Mouse (Mus musculus): ENCODE results near the gene Tmem30a.
A peak's percentile ranks its signal among the peaks of the same experiment; 100 is the strongest.

The Tmem30a gene

DNA sequence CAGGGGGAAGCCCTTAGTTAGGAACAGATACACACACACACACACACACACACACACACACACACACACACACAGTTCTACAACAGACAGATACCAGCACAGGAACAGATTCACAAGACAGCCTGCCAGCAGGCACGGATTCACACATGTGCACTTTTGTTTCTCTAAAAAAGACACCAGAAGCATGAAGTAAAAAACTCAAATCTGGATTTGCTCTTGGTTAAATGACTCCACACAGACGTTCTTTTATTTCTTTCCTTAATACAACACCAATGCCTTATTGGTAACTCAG is 7.6 kb downstream of the Tmem30a start:
- DNase-seq: peak; percentile 19

DNA sequence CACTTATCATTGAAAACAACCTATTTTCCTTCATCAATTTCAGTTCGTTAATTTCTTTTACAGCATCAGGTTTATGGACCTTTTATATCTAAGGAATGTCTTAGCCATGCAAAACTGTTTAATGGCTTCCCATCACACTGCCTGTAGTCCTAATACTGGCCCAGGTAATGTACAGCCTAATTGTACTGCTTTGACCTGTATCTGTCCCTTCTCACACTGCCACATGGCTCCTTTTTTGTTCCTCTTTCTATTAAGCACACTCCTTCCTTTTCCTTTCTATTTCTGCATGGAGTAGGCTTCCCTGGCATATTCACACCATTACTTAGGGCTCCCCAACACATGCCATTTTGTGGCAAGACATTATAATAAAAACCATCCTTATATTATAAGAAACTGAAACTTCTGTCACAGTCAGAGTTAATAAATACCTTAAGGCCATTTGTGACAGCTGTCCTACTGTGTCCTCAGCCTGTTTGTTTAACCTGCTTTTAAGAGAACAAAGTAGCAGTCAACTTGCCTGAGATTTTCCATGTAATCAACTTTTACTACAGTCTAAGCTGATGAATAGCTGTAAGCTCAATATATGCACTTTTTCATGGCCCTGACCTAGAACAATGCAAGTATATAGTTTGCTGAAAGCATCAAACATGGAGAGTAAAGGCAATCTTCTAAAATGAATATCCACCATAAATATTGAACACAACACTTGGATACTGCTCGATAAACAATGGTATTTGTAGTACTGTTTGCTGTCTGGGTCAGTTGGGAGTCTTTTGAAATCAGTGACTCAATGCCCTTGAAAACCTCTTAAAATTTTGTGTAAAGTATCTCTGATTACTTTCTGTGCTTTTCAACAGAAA is 8.1 kb downstream of the Tmem30a start:
- no peak for DNase-seq

DNA sequence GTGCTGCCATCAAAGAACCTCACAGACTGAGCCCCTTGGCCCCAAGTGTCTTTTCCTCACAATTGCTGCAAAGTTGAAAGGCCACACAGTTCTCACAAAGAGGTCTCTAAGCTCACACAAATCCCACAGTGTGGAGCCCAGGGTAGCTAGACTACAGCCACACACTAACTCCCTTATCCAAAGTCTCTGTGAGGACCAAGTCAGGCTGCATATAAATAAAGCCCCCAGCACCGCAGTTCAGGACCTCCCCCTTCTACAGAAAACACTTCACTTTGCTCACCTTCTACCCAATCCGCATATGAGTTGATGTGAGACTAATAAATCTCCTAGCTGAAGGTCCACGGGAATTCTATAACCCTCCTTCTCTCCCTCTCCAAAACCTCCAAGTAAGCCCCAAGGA is 8.9 kb downstream of the Tmem30a start:
- DNase-seq: no peak

DNA sequence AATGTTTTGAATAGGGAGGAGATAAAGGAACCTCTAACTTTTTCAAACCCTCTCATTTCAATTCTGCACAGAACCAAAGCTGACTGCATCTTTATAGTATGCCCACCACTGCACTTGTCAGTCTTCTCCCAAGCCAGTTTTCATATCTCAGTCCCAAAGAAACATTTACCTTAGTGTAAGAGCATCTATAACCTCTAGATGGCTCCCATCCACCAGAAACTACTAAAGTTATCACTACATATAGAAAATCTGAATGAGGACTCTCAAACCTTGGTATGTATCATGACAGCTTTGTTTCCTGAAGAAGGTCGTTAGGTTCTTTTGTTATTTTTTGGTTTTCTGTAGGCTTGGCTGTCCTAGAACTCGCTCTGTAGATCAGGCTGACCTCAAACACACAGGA is 14.0 kb downstream of the Tmem30a start:
- no peak for DNase-seq

DNA sequence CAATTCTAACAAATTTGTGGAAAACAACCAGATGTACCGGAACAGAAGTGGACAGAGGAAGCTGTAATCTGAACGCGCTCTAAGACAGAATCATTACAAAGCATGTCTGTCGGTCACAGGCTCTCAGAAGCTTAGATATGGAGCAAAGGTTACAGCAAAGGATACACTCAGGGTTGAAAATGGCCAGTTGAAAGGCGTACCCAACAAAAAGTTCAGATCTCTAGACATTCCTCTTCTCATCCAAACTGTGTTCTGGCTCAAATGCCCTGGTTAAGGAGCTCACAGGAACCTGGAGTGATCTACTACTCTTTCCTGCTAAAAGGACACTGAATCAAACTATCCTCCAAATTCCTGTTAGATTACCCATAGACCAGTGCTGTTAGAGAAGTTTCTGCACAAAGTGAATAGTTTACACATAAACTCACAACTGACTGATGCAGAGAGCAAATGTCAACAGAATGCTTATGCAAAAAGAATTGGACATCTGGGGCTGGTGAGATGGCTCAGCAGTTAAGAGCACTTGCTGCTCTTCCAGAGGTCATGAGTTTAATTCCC is 26.2 kb downstream of the Tmem30a start:
- no peak for DNase-seq

DNA sequence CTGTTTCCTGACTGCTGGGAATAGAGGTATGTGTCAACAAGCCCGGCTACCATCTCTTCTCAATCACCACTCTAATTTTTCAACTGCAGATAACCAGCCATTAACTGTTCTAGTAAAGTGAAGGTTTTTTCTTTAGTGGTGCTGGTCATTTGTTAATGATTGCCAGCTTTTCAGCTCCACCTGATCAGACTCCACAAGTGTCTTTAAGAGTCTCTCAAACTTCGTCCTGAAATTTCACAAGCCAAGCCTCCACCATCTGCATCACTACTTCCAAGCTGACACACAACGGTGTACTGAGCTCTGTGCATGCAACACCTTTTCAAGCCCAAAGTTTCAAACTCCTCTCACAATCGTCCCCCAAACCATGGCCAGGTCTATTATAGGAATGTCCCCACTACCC is 28.0 kb downstream of the Tmem30a start:
- peak; percentile 57 for DNase-seq

DNA sequence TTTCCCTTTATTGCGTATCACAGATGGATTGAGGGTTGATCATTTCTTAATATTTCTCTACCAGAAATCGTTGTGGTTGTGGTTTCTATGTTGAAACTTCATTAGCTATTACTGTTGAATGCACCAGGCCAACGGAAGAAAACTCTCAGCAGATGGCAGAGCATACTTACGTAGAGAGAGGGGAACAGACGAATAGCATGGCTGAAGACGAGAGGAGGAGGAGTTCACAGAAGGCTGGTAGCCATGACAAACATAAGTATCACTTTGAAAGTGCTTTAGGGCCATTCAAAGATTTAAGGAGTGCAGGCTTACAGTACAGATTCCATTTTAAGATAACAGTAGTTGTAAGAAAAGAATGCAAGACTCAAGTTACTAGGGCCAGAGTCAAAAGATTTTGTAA is 30.8 kb downstream of the Tmem30a start:
- DNase-seq: peak; percentile 71

DNA sequence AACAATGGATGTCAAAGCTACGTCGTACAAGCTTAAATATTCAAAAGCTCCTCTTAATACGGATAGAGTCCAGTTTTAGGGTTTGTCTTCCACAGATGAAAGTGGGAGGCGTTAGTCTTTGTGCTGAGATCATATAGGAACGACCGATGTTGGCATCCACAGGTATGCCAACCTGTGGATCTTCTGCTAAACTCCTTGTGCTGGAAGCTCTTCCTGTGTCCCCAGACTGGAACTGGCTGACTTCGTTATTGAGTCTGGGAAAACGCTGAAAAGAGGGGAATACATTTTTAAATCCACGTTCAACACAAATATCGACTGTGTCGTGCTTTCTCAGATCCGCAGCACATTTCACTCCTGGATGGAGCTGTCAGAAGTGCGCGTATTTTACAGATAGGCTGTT is 33.2 kb downstream of the Tmem30a start:
- DNase-seq: no peak

DNA sequence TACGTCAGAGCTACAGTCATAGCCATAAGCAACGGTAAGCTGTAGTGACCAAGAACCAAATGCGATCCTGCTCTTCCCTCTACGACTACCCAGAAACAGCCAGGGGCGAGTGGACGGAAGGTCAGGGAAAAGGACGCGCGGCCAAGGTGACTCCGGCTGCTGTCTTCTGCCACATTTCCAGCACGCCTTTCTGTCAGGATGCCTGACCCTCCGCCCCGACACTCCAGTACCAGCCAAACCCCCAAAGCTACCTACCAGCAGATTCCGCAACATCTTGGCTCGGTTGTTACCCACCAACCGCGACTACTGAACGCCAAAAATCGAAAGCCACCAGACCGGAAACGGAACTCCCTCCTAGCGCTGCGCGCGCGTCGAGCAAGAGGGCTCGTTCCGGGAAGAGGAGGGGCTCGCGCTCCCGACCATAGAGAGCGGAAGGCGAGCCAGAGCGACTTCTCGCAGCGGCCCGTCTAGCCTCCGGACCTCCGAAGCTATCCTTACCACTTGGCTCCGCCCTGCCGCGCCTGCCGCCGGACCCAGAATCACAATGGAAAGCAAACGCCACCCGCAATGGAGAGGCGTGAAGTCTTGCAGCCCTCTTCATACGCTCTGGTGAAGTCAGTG is 33.8 kb downstream of the Tmem30a start, which contains the start of gene Cox7a2:
TSS of gene Cox7a2 (minus strand) at position 494 of the 621 bp plus-strand sequence.
- peak; percentile 99 for DNase-seq

DNA sequence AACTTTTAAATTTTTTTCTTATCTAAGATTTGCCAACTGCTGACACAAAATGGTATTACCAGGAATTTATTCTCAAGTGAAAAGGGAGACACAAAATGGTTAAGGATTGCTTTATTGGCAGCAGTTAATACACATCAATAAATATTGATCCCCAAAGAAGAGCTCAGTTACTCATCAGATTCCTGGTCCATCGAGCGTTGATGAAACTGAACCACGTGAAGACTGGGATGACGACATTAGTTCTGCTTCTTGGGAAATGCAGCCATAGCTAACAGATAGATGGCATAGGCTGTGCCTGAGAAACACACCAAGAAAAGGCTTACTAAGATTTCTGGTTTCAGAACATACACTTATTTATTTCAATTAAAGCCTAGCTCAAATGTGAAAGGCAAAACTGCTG is 38.0 kb downstream of the Tmem30a start:
- DNase-seq: no peak

DNA sequence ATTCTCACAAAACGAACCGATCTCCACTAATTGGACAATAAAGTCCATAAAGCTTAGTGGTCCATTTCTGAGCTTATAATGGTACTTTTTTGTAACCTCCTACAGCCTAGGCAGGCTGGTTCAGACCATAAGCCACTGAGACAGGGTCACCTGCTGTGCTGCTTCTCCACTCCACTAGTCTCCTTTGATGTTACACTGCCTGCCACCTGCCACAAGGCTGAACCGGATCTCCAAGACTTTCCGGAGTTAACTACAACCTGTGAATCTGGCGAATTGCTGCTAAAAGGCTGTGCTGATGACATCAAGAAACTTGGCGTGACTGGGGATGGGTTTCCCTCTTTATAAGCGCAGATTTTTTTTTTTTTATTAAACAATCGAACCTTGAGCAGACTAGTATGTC is 41.5 kb downstream of the Tmem30a start:
- DNase-seq: no peak

DNA sequence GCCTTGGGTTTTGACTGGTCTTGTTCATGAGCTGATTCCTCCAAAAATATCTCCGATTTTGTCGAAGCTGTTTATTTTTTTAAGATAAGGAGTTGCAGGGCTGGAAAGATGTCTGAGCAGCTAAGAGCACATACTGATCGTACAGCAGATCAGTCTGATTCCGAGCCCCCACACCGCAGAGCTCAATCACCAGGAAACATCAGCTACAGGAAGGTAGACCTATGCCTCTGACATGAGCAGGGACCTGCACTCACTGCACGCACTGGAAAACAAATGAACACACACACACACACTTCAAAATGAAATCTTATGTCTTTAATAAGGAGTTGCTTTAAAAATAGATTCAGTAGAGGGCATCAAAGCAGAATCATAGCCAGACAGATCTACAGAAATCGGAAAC is 42.6 kb downstream of the Tmem30a start:
- no peak for DNase-seq

DNA sequence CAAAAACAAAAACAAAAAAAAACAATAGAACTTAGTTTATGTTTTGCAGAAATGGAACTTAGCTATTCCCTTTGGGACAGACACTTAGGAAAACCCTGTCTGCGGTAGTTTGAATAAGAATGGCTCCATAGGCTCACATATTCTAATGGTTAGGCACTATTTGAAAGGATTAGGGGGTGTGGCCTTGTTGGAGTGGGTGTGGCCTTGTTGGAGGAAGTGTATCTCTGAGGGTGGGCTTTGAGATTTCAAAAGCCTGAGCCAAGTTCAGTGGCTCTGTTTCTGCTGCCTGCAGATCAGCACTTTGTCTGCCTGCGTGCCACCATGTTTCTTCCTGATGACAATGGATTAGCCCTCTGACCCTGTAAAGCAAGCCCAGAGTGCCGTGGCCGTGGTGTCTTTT is 48.3 kb downstream of the Tmem30a start:
- DNase-seq: no peak

DNA sequence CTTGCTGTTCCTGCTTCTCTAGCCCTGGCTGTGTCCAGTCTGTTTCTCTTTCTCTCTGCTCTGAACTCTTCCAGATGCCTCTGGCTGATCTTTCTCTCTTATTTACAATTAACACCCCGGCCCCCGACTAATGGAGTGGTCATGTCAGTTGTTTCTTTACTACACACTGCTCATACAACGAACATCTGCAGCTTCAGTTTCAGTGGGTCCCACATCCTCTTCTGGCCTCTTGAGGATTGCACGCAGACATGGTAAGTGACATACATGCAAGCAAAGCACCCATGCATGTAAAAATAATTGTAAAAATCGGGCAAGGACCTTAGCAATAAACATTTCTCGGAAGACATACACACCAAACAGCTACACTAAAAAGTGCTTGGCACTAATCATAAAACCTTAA is 57.7 kb downstream of the Tmem30a start:
- peak; percentile 11 for DNase-seq

DNA sequence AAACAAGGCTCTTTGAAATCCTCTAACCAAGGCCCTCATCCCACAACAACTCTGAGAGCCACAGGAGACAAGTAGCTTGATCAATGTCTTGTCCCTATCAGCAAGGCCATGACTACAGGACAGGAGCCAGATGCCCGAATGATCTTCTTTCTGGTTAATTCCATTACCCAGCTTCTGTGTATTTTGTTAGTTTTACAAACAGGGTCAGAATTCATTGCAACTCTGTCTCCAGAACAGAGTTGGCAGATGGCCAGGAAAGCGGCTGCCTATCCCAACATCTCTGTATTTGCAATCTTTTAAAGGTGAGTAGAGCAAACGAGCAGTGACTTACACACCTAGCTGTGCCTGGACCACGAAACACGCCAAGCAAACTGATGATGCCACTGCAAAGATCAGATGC is 63.0 kb downstream of the Tmem30a start:
- DNase-seq: no peak

DNA sequence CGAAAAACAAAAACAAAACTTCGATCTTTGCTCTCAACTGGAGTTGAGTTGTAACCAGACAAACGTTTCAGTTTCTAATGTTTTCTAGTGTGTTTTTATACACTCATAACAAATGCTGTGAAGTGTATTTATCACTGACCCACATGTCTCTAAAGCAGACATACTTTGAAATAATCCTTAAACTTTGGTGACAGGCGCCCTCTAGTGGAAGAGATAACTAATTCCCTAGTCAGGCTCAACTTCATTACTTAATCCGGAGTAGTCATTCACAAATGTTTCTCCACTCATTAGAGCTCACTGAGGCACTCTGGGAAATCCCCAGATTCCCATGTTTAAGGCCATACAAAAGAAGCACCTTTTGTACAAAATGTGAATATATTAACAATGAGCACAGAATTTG is 70.2 kb downstream of the Tmem30a start:
- DNase-seq: peak; percentile 75

DNA sequence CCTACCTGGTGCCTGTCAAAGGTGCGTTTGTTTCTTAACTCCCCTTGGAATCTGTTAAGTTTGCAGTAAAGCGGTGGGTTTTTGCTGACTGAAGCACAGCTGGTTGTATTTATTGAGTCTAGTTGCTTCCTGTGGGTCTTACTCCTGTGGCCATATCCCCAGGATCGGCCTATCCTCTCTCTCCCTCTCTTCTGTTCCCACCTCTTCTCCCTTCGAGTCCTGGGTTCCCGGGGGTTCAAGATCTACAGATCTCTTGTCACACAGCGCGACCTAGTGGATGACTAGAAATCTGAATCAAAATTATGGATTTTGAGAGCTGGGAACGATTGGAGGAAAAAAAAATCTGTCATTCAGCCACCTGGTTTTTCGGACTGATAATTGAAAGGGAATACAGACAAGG is 72.3 kb downstream of the Tmem30a start:
- DNase-seq: peak; percentile 65

DNA sequence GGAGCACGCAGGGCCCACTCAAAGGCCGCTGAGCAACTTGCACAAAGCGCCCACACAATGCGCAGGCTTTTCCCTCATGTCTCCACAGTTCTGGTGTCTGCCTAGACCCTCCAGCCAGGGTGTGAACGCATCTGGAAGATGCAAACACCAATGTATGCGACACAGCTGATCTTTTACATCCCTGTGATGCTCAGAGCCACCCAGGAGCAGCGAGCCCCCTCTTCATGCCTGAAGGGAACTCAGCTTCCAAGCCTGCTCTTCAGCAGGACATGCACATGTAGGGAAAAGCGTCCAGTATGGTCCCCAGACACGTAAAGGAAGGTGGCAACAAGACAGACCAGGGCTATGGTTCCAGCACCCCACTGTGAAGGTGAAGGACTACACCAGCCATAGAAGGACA is 73.2 kb downstream of the Tmem30a start:
- DNase-seq: no peak

DNA sequence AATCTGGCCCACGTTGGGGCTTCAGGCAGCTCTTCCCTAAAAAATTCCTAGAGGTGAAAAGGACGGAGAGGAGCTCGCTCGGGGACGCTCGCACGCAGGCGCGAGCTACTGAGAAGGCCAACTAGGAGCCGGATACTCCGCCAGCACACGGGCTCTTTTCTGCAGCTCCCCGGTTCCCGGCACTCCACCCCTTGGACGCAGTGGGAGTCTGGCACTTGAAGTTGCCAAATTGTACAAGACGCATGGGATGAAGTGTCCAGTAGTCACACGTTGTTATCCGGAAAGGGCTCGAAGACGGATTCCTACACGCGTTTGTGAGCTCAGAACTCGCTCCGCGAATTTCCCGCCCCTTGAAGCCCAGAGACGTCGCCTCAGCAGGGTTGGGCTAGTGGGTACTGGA is 73.9 kb downstream of the Tmem30a start:
- DNase-seq: peak; percentile 16

Measured in lung, postnatal 36 days (tissue).